Mouse (Mus musculus): Measurements from ENCODE around the gene Cacul1.

Cacul1 gene

DNA sequence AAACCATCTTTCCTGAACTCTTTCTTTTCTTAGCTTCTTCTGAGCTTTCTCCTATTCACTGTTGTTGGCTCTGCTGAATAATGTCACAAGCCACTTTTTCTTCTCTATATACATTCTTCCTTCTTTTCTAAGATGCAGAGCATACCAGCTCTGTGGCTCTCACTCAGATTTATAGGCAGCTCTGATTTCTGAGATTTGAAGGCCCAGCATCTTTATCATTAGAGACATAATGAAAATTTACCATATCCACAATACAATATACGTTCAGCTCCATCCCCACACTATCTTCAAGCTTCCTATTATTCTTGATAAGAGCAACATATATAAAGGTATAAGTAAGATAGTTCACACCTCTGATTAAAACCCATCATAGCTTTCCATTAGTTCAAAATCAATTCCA, 50.7 kb downstream of the Cacul1 start:
- DNase-seq (ENCODE audit: low read depth, low spot score), result no peak

DNA sequence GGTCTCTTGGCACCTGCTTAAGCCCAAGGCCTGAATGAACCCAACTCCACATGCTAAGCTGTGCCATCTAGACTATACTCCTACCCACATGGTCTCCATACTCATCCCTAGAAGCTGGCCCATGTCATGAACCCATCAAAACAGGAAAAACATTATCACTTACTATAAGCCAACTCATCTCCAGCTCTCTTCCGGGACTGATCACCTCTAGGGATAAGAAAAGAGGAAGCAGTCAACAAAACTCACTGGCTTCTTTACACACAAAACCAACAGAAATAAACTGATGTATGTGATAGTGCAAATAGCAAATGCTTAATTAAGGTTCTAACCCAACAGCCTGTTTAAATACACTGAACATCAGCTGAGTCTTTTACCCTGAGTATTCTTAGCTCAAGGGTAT, 51.5 kb downstream of the Cacul1 start:
- DNase-seq (ENCODE audit: low read depth, low spot score), result no peak

GRCm38 (mm10) chr19:60528602-60529001, 52.2 kb downstream of the Cacul1 start:
- no peak for DNase-seq (ENCODE audit: low read depth, low spot score)

DNA sequence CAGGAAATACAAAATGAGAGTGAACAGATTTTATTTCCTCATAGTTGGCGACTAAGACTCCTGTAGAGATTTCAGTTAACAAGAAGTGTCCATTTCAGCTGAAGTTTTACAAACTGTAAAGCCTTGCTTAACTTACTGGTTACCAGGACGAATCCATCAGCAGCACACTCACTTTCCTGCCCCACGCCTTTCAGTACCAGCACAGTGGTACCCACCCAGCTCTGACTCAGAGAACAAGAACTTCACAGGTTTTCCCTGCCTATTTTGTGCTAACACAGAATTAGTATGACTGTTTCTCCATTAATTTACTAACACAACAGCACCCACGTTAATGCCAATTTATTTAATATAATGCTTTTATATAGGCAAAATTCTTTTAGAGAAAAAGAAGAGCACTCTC, 53.9 kb downstream of the Cacul1 start:
- no peak for DNase-seq (ENCODE audit: low read depth, low spot score)

DNA sequence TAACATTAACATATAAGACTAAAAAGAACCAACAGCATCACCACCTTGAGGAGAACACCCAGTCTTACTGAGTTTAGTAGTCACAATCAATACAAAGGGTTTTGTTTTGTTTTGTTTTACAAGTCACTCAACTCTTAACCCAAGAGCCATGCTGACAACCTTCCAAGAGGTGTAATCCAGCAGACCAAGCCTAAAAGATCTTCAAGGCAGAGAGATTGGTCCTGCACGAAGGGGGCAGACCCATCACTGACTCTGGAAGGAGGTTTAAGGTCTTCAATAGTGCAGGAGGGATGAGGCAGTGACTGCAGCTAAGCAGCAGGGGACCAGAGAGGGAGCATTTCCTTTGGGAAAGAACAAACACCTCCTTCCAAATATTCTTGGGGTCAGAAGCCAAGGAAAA, 55.7 kb downstream of the Cacul1 start:
- DNase-seq (ENCODE audit: low read depth, low spot score), result no peak

- DNase-seq (ENCODE audit: low read depth, low spot score), result no peak
These were observed 56.1 kb downstream of the Cacul1 start for GRCm38 (mm10) chr19:60524678-60525077.

DNA sequence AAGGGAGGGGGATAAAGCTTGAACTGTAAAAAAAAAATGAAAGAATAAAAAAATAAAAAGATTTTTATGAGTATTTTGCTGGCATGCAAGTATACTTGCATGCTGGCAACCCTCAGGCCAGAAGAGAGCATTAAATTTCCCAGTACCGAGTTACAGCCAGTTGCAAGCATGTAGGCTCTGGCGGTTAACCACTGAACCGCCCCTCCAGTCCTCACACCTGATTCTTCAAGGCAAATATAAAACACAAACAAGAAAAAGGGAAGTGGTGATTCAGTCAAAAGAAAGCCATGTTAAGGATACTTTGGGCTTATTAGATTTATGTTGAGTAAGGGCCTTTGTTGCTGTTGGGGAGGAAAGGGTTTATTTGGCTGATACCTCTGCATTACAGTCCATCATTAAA, 60.7 kb downstream of the Cacul1 start:
- DNase-seq (ENCODE audit: low read depth, low spot score), result peak; percentile 20

DNA sequence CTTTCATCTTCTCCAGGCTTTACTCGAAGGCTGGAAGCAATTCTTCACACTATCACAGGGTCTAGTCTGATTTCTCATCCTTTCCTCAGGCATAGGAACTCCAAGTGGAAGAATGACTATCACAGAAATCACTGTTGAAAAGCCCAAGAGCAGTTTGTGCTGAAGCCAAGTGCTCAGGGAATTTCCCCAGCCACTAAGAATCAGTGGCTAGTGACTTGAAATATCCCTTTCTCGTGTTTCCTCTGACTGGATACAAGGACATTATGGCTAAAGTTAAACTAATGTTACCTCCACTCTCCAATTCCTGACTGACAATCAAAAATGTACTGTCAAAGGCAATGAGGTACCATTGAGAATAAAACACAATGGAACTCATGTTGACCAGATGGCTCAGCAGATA, 65.8 kb downstream of the Cacul1 start:
- DNase-seq (ENCODE audit: low read depth, low spot score), result no peak

DNA sequence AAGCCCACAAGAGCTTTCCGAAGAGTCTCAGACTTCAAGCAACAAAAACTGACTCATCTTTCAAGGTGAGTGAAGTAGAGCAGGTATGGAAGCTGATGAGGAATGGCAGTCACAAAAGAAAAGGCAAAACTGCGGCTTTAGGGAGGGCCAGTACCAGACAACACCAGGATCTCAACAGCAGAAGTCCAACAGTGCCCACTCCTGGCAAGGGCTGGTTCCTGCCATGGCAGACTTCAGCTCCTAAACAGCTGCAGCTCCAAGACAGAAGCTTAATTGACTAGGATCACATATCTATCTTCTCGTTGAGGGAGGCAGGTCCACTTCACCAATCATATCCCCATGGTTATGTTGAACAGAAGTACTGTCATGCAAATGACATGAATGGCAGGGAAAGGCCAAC, 67.4 kb downstream of the Cacul1 start:
- no peak for DNase-seq (ENCODE audit: low read depth, low spot score)

- DNase-seq (ENCODE audit: low read depth, low spot score), result no peak
These were observed 80.6 kb downstream of the Cacul1 start for GRCm38 (mm10) chr19:60500209-60500608.

GRCm38 (mm10) chr19:60497171-60497570, 83.7 kb downstream of the Cacul1 start:
- no peak for DNase-seq (ENCODE audit: low read depth, low spot score)

DNA sequence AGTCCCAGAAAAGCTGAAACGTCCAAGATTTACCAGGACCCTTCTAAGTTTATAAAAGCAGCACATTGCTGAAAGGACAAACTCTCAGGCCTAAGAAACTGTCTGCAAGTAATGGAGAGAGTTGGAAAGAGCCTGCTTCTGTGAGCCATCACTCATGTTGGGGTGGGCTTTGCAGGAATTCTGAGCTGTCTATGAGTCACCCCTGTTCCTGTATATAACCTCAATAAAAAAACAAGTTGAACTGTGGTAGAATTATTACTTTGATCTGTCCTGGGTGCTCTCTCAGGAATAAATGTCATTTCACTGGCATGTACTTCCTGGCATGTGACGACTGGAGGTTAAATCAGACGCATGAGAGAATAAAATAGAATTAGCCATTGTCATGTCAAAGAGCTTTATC, 85.1 kb downstream of the Cacul1 start:
- DNase-seq (ENCODE audit: low read depth, low spot score), result no peak

DNA sequence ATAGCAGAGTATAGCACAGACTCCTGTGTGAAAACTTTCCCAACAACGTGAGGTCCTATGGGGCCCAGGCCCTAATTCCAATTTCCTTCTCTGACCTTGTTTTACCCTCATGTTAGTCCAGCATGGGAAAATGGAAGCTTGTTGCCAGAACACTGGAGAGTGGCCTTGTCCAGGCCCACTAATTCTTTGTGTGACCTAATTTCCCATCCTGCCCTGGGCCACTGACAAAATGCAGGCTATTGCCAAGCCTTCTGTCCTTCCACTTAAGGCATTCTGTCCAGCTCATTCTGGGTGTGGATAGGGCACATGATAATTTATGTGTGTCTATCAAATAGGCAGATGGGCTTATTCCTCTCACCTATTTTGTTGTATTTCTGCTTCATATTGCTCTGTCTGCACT, 91.3 kb downstream of the Cacul1 start:
- DNase-seq (ENCODE audit: low read depth, low spot score), result no peak

- no peak for DNase-seq (ENCODE audit: low read depth, low spot score)
These were observed 95.6 kb downstream of the Cacul1 start for GRCm38 (mm10) chr19:60485261-60485660.

DNA sequence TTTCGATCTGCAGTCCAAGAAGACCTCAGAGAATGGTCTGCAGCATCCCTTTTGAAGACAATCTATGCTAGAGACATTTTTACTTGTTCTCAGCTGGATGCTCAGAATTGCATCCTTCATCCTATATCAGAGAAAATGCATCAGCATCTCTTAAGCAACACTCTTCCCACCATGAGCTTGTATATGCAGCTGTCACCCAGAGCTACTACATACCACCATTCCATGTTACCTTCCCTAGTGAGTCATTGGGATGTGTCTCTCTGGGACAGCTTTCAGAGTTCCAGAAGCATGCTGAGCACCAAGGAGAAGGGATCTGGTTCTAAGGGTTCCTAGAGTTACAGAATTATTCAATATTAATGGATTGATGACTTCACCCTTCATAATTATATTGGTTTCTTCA, 102.0 kb downstream of the Cacul1 start:
- DNase-seq (ENCODE audit: low read depth, low spot score), result no peak

- DNase-seq (ENCODE audit: low read depth, low spot score), result no peak
These were observed 103.0 kb downstream of the Cacul1 start for GRCm38 (mm10) chr19:60477788-60478187.
